Mouse (Mus musculus) urinary bladder, postnatal 0 days (tissue): ENCODE measurements around the gene Etnk2. TPM values are rescaled to one million over a fixed set of nuclear protein-coding genes. Genes with fewer than 3 reads are reported as not detected.

Source experiments
- polyA plus RNA-seq: library from polyadenylated mRNA; unstranded; fragments of >200 nt; fragmentation: Nextera tagmentation; extraction: Ambion mirVana; gene quantifications from 2 replicates; pipeline ENCODE4 v1.2.1, GENCODE M21; 2015

The Etnk2 gene
- polyA plus RNA-seq = 0.78 and 1.1 TPM in 2 replicates

DNA sequence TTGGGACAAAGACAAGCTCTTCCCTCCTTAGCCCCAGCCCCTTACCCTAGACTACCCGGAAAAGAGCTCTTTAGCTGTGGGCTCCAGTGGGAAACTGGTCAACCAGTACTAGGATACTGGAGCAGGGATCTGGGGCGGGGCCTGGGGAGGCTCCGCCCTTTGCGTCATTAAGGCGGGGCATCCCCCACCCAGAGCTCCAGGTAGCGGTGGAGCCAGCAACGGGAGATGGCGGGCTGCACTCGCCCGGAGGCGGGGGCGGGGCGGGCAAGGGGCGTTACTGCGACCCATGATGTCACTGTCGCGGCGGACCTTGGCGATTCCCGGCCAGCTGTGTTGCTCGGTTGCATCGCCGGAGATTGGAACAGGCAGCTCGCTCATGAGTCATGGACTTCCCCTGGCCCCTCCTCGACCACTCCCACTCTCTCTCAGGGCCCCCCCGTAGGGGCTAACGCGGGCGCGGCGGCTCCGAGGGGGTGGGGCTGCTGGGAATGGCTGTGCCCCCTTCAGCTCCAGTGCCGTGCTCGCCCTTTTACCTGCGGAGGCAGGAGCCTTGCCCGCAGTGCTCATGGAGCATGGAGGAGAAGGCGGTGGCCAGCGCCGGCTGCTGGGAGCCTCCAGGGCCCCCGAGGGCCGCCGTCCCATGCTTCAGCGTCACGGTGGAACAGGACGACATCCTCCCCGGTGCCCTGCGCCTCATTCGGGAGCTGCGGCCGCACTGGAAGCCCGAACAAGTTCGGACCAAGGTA is at the start of gene Etnk2:
TSS of gene Etnk2 (plus strand) at position 297 of the 746 bp plus-strand sequence.

GRCm38 (mm10) chr1:133321267-133321925 is 42.0 kb upstream of the Etnk2 start, which contains the start of gene Kiss1:
TSS of gene Kiss1 (plus strand) at chr1:133321875.

GRCm38 (mm10) chr1:133350210-133350609 is 13.2 kb upstream of the Etnk2 start, which contains the start of gene Ren1:
TSS of gene Ren1 (plus strand) at chr1:133350510.

GRCm38 (mm10) chr1:133423543-133424480 is 60.4 kb downstream of the Etnk2 start, which contains the start of gene Sox13:
TSS of gene Sox13 (minus strand) at chr1:133424377.

Other genes starting within 250 kb of the Etnk2 start
- 21.4 and 22.9 TPM in 2 replicates for gene Ppp1r15b, start 232.4 kb upstream of the Etnk2 start, polyA plus RNA-seq
- 10.3 and 10.5 TPM in 2 replicates for gene Plekha6, start 199.4 kb upstream of the Etnk2 start, polyA plus RNA-seq
- gene Golt1a, start 53.8 kb upstream of the Etnk2 start, polyA plus RNA-seq = 3.1 and 4.3 TPM in 2 replicates
- gene Kiss1, start 41.7 kb upstream of the Etnk2 start, polyA plus RNA-seq = not detected in 2 replicates
- gene Ren1, start 13.1 kb upstream of the Etnk2 start, polyA plus RNA-seq = 0.51 and 3.5 TPM in 2 replicates
- gene Sox13, start 60.8 kb downstream of the Etnk2 start, polyA plus RNA-seq = 3.3 and 3.4 TPM in 2 replicates
- gene Snrpe, start 246.7 kb downstream of the Etnk2 start, polyA plus RNA-seq = 317 and 323 TPM in 2 replicates